Mouse (Mus musculus): Measurements from ENCODE around the gene Hist1h1d. TPM values are rescaled to one million over a fixed set of nuclear protein-coding genes. Genes with fewer than 3 reads are reported as not detected.
"Not testable (repeated sequence)": the region's sequence is repeated elsewhere in the genome, so short reads cannot be mapped to it uniquely, and the experiment has no call there.

The Hist1h1d gene
- polyA plus RNA-seq, 1 experiment from 2014 or later, result 0.80 TPM

GRCm38 (mm10) chr13:23575864-23576313, 22.8 kb downstream of the Hist1h1d start:
- ATAC-seq (ENCODE audit: insufficient number of reproducible peaks, insufficient read depth, low FRiP score, low TSS enrichment, low read depth); H3K27me3 ChIP-seq; H3K36me3 ChIP-seq; H3K9me3 ChIP-seq: not testable (repeated sequence)
- H3K4me1 ChIP-seq (replicated peaks), result peaks cover 14% of the 10 kb centered on the region
- peak overlapping the region; percentile 49 for H3K4me3 ChIP-seq (replicated peaks)
- peak overlapping the region; percentile 80 for H3K9ac ChIP-seq (replicated peaks)
- H3K4me2 ChIP-seq, result peak overlapping the region; percentile 73
- H3K27ac ChIP-seq, result peak overlapping the region; percentile 94
- under 1% methylated on average over 12 of the region's 40 CpGs for WGBS

GRCm38 (mm10) chr13:23576351-23576881, 23.4 kb downstream of the Hist1h1d start:
- no peaks in the 10 kb centered on the region for H3K27me3 ChIP-seq
- peaks cover 14% of the 10 kb centered on the region for H3K4me1 ChIP-seq (replicated peaks)
- H3K4me3 ChIP-seq (replicated peaks), result peak overlapping the region; percentile 49
- H3K36me3 ChIP-seq, result no peaks in the 10 kb centered on the region
- no peak for ATAC-seq (ENCODE audit: insufficient number of reproducible peaks, insufficient read depth, low FRiP score, low TSS enrichment, low read depth)
- H3K27ac ChIP-seq, result peak overlapping the region; percentile 94
- peak overlapping the region; percentile 73 for H3K4me2 ChIP-seq
- peak overlapping the region; percentile 80 for H3K9ac ChIP-seq (replicated peaks)
- H3K9me3 ChIP-seq, result no peaks in the 10 kb centered on the region
- WGBS, result 4% methylated on average over 7 of the region's 7 CpGs

GRCm38 (mm10) chr13:23576906-23577639, 24.0 kb downstream of the Hist1h1d start:
- WGBS, result 55% methylated on average over 6 of the region's 6 CpGs
- peak overlapping the region; percentile 80; the same call in 1 of the 2 replicates for H3K9ac ChIP-seq (replicated peaks)
- no peaks in the 10 kb centered on the region for H3K9me3 ChIP-seq
- H3K27me3 ChIP-seq, result no peaks in the 10 kb centered on the region
- no peak for ATAC-seq (ENCODE audit: insufficient number of reproducible peaks, insufficient read depth, low FRiP score, low TSS enrichment, low read depth)
- H3K4me1 ChIP-seq (replicated peaks), result peaks cover 18% of the 10 kb centered on the region
- H3K4me2 ChIP-seq, result peak overlapping the region; percentile 73
- peak overlapping the region; percentile 94 for H3K27ac ChIP-seq
- peak overlapping the region; percentile 49 for H3K4me3 ChIP-seq (replicated peaks)
- H3K36me3 ChIP-seq, result no peaks in the 10 kb centered on the region

- Histone ChIP-seq H3K4me3 (replicated peaks) (no peak overlapping the region), H3K9ac (replicated peaks) (no peak overlapping the region), H3K9me3 (no peaks in the 10 kb centered on the region), H3K36me3 (no peaks in the 10 kb centered on the region), H3K4me1 (replicated peaks) (peaks cover 25% of the 10 kb centered on the region), H3K27ac (peak overlapping the region; percentile 66; the same call in 1 of the 2 replicates), H3K27me3 (no peaks in the 10 kb centered on the region), H3K4me2 (no peak overlapping the region)
- no peak for ATAC-seq (ENCODE audit: insufficient number of reproducible peaks, insufficient read depth, low FRiP score, low TSS enrichment, low read depth)
- 89% methylated on average over 1 of the region's 1 CpGs for WGBS
These were observed 24.8 kb downstream of the Hist1h1d start for GRCm38 (mm10) chr13:23577835-23578234.

- peak; percentile 91 for ATAC-seq (ENCODE audit: insufficient number of reproducible peaks, insufficient read depth, low FRiP score, low TSS enrichment, low read depth)
- Histone ChIP-seq H3K4me2 (peak within 1 kb of the TSS; percentile 85), H3K9me3 (no peaks in the 10 kb centered on the region), H3K36me3 (no peaks in the 10 kb centered on the region), H3K27me3 (no peaks in the 10 kb centered on the region), H3K4me3 (replicated peaks) (peak within 1 kb of the TSS; percentile 55), H3K4me1 (replicated peaks) (peaks cover 34% of the 10 kb centered on the region), H3K9ac (replicated peaks) (peak within 1 kb of the TSS; percentile 73), H3K27ac (peak within 1 kb of the TSS; percentile 96)
- under 1% methylated on average over 43 of the region's 43 CpGs for WGBS
These were observed 28.6 kb downstream of the Hist1h1d start, which contains the start of gene Hist1h4d for GRCm38 (mm10) chr13:23581408-23582218. Gene Hist1h4d (plus strand): TSS chr13:23581598.

GRCm38 (mm10) chr13:23582219-23583056, 29.4 kb downstream of the Hist1h1d start:
- peak overlapping the region; percentile 85 for H3K4me2 ChIP-seq
- peak overlapping the region; percentile 55 for H3K4me3 ChIP-seq (replicated peaks)
- no peaks in the 10 kb centered on the region for H3K27me3 ChIP-seq
- no peaks in the 10 kb centered on the region for H3K9me3 ChIP-seq
- peak overlapping the region; percentile 96 for H3K27ac ChIP-seq
- H3K36me3 ChIP-seq, result no peaks in the 10 kb centered on the region
- H3K4me1 ChIP-seq (replicated peaks), result peaks cover 34% of the 10 kb centered on the region
- no peak for ATAC-seq (ENCODE audit: insufficient number of reproducible peaks, insufficient read depth, low FRiP score, low TSS enrichment, low read depth)
- 7% methylated on average over 6 of the region's 6 CpGs for WGBS
- H3K9ac ChIP-seq (replicated peaks), result peak overlapping the region; percentile 73

- H3K4me3 ChIP-seq (replicated peaks), result no peak overlapping the region
- no peak for ATAC-seq (ENCODE audit: insufficient number of reproducible peaks, insufficient read depth, low FRiP score, low TSS enrichment, low read depth)
- no peaks in the 10 kb centered on the region for H3K9me3 ChIP-seq
- peak overlapping the region; percentile 85 for H3K4me2 ChIP-seq
- H3K36me3 ChIP-seq, result no peaks in the 10 kb centered on the region
- peak overlapping the region; percentile 31; the same call in 1 of the 2 replicates for H3K9ac ChIP-seq (replicated peaks)
- peak overlapping the region; percentile 96 for H3K27ac ChIP-seq
- no peaks in the 10 kb centered on the region for H3K27me3 ChIP-seq
- H3K4me1 ChIP-seq (replicated peaks), result peaks cover 34% of the 10 kb centered on the region
These were observed 30.5 kb downstream of the Hist1h1d start for GRCm38 (mm10) chr13:23583387-23584068.

- H3K36me3 ChIP-seq, result no peaks in the 10 kb centered on the region
- no peak for ATAC-seq (ENCODE audit: insufficient number of reproducible peaks, insufficient read depth, low FRiP score, low TSS enrichment, low read depth)
- no peaks in the 10 kb centered on the region for H3K27me3 ChIP-seq
- H3K9me3 ChIP-seq, result no peaks in the 10 kb centered on the region
- H3K4me3 ChIP-seq (replicated peaks), result peak overlapping the region; percentile 44
- H3K27ac ChIP-seq, result peak overlapping the region; percentile 96
- peaks cover 34% of the 10 kb centered on the region for H3K4me1 ChIP-seq (replicated peaks)
- H3K9ac ChIP-seq (replicated peaks), result peak overlapping the region; percentile 76
- H3K4me2 ChIP-seq, result peak overlapping the region; percentile 76
These were observed 31.3 kb downstream of the Hist1h1d start for GRCm38 (mm10) chr13:23584331-23584730.

GRCm38 (mm10) chr13:23585029-23585441, 32.0 kb downstream of the Hist1h1d start:
- ATAC-seq (ENCODE audit: insufficient number of reproducible peaks, insufficient read depth, low FRiP score, low TSS enrichment, low read depth), result no peak
- H3K9me3 ChIP-seq, result no peaks in the 10 kb centered on the region
- H3K27ac ChIP-seq, result peak overlapping the region; percentile 96
- no peaks in the 10 kb centered on the region for H3K27me3 ChIP-seq
- H3K4me1 ChIP-seq (replicated peaks), result peaks cover 34% of the 10 kb centered on the region
- peak overlapping the region; percentile 44 for H3K4me3 ChIP-seq (replicated peaks)
- peak overlapping the region; percentile 76 for H3K9ac ChIP-seq (replicated peaks)
- under 1% methylated on average over 21 of the region's 21 CpGs for WGBS
- H3K36me3 ChIP-seq, result no peaks in the 10 kb centered on the region
- peak overlapping the region; percentile 76 for H3K4me2 ChIP-seq

GRCm38 (mm10) chr13:23585442-23586098, 32.5 kb downstream of the Hist1h1d start:
- Histone ChIP-seq H3K4me2 (peak overlapping the region; percentile 76), H3K9ac (replicated peaks) (peak overlapping the region; percentile 76), H3K4me3 (replicated peaks) (peak overlapping the region; percentile 44), H3K4me1 (replicated peaks) (peaks cover 33% of the 10 kb centered on the region), H3K27ac (peak overlapping the region; percentile 96)
- H3K9me3 ChIP-seq, H3K36me3 ChIP-seq, H3K27me3 ChIP-seq: not testable (repeated sequence)
- peak; percentile 81 for ATAC-seq (ENCODE audit: insufficient number of reproducible peaks, insufficient read depth, low FRiP score, low TSS enrichment, low read depth)
- 1% methylated on average over 28 of the region's 36 CpGs for WGBS

Measured in limb, embryonic 12.5 days (tissue).